Mouse (Mus musculus) retina, postnatal 1 day (tissue): Measurements from ENCODE around the gene Slit3.

ENCODE experiments used
- DNase-seq: peaks from one replicate; pipeline ENCODE4 v3.0.0-alpha.2; 2012

Slit3 gene

GRCm38 (mm10) chr11:35598732-35599131 lies 477.7 kb downstream of the Slit3 start:
- no peak for DNase-seq

DNA sequence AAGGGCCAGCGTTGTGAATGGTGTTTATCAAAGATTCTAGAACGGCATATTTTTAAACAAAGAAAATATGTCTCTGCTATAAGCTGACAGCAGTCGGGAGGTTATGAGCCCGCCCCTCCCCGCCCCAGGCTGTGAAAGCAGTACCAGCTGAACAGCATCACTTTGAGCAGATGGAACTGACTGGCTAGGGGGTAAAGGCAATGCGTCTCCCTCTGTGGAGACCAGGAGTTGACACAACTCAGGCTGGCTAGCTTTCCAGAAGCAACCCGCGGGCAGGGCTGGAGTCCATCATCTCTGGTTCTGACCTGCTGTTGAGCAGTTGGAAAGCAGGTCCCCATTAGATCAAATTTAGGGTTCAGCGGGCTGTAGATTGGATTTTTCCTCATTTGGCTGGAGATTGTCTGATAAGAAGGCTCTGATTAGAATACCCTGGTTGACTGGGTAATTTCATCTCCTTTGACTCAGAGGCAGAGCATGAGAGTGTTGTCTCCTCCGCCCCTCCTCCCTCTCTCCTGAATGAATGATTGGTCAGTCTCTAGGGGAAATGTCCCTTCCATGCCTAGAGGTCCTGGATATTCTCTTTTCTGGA lies 480.7 kb downstream of the Slit3 start:
- peak; percentile 67 for DNase-seq

- DNase-seq: no peak
These were observed 481.6 kb downstream of the Slit3 start for GRCm38 (mm10) chr11:35602586-35602985.

DNA sequence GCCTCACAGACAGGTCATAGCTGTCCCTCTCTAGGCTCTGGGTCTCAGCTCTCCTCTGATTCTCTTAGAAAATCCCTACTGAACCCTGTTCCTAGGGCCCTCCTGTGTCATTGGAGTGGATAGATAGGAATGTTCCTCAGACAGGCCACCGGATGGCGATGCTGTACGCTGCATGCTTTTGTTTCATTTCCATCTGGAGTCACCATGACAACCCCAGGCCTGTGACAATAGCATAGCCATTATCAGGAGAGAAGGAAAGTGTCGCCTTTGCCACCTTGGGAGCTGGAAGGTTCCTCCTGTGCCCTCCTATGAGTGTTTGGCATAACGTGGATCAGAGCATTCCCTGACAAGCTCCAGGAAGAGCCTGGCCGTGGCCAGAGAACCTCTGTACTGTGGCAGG lies 482.9 kb downstream of the Slit3 start:
- DNase-seq: peak; percentile 47

DNA sequence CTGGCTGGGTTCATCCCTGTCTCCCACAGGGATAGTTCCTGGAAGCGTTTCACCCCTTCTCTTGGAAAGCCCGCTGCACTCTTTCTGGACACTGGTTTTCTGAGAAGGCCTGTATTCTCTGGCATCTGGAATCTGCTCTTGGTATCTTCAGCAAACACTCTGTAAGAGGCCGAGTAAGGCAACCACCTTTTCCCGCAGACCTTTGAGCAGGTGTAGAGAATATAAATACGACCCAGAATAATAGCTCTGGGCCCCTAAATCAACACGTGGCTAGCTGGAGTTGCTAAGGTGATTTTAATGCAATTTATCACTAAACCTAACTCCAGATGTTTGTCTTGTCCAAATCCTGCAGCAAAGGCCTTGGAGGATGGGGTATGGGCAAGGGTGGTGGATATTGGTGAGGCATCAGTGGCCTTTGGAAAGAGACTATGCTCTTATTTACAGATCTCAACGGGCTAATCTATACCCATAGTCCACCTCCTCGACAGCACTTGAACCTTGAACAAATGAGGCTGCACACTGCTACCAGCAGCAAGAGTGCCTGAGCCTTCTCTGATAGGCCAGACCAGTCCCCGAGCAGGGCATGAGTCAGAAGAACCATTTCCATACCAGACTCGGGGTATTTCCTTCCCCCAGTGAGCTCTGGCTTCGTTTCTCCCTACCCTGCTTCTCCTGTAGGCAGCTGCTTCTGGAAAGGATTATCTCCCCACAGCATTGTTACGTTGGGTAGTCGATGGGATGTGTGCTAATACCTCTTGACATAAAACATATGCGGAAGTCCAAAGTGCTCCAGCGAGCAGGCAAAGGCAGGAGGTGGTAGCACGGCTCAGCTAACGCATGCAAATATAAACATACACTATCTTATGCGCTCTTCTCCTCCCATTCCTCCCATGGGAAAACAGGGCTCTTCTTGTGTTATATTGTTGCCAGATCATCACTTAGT lies 484.1 kb downstream of the Slit3 start:
- DNase-seq: peak; percentile 86

DNA sequence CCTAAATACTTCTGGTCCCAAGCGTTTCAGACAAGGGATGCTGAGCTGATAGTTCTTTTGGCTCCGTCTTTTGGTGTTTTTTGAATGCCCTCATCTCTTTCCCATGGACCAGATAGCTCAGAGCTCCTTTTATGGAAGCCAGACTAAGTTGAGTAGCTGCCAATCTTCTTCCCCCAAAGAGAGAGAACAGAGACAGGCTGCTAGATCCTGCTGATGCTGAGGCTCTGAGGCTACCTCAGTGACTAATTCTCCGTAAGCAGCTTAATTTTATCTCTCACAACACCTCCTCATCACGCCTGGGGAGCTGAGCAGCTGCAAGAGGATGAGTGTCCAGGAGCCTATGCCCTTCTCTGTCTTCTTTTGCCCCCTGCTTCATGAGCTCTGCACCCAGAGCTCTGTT lies 486.2 kb downstream of the Slit3 start:
- peak; percentile 57 for DNase-seq

- DNase-seq: no peak
These were observed 487.8 kb downstream of the Slit3 start for GRCm38 (mm10) chr11:35608794-35609193.

DNA sequence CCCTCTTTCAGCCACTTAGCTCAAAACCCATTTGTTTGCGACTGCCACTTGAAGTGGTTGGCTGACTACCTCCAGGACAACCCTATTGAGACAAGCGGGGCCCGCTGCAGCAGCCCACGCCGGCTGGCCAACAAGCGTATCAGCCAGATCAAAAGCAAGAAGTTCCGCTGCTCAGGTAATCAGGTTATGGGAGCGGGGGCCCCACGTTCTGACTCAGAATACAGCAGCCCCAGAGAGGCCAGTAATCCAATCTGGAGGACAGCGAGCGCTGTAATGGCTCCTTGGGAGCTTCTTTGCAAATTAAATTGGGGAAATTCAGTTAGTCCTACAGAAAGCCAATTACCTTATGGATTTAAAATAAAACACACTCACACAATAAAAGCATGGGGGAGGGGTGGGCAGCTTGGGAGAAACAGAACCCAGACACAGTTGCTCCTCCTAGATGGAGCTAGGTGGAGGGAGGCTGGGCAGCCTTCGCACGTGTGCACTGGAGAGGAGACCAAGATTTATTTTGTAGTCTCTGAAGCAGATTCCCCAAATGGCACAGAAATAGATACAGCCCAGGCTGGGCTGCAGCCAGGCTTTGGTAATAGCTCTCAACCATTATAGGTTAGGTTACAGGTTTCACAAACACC lies 491.4 kb downstream of the Slit3 start:
- DNase-seq: no peak

GRCm38 (mm10) chr11:35614530-35614929 lies 493.5 kb downstream of the Slit3 start:
- no peak for DNase-seq

GRCm38 (mm10) chr11:35619421-35619820 lies 498.4 kb downstream of the Slit3 start:
- no peak for DNase-seq

DNA sequence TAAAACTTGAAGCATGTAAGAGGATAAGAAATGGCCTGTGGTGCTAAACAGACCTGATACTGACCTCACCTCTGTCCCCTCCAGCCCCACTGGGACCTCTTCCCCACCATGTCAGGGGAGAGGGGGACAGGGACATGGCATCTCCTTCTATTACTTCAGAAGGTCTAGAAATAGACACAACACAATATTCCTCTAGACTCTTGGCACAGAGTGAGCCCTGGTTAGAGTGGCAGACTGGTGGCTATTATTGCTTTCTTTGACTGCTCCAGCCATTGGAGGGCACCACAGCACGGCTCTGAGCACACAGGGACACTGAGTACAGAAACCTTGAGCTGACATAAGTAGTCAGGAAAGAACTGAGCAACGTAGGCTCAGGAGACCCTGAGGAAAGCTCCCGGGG lies 501.7 kb downstream of the Slit3 start:
- DNase-seq: no peak

- DNase-seq: no peak
These were observed 503.7 kb downstream of the Slit3 start for GRCm38 (mm10) chr11:35624515-35625270.

DNA sequence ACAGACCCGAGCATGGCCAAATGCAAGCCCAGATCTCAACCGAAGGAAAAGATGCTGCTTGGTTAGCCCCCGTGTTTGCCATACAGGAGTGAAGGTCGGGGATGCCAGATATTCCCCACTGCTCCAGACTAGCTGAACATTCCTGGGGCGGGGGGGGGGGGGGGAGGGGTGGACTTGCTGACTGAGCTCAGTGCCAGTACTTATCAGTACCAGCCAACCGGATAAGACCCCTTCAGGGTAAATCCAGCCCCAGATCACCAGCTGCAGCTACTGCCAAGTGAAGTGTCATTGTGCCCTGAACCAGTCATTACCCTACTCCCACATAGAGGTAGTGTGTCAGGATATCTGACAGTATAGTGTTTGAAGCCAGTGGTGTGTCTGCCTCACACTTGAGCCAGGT lies 504.6 kb downstream of the Slit3 start:
- peak; percentile 62 for DNase-seq

DNA sequence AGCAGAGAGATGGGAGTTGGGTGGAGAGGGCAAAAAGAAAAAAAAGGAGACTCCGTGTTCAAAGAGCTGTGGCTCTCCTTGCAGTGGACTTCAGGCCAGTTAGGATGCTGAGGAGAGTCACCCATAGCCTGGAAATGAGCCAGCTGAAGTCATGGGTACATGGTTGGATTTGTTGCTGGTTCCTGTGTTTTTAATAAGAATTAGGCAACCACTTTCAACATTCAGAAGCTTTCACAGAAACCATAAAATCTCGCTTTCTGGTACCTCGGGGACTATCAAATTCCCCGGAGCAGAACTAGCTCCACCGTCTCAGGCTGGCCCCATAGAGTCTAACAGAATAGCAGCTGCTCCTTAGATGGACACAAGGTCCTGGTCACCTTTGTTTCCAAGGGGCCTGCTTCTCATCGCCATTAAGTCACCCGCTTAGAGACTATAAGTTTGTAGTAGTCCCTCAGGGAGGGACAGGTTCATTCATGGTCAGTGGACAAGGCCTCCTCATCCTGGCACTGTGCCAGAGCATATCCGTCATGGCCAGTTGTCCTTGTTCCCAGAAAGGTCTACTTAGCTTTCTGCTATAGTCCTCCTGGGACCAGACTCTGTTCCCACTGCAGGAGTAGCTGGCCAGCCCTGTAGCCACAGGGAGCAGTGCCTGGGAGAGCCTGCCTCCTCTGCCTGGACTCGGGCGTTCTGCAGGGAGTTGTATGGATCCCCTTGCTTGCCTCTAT lies 505.3 kb downstream of the Slit3 start:
- peak; percentile 57 for DNase-seq

- no peak for DNase-seq
These were observed 506.8 kb downstream of the Slit3 start for GRCm38 (mm10) chr11:35627815-35628214.

DNA sequence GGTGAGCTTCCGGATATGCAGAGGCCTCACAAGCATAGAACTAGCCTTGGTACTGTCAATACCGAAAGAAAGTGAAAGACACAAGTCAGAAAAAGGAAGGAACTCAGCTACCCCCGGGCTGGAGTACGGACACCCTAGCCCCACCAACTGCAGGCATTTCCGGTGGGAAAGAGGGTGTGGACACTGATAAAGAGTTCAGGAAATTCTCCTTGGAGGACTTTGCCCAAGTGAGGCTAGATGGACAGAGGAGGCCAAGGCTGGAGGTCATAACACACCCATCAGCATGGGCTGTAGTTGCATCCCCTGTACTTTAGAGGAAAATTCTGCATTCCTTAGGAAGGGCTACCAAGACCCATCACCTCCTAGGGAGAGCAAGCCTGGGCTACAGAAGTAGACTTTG lies 511.2 kb downstream of the Slit3 start:
- DNase-seq: no peak

DNA sequence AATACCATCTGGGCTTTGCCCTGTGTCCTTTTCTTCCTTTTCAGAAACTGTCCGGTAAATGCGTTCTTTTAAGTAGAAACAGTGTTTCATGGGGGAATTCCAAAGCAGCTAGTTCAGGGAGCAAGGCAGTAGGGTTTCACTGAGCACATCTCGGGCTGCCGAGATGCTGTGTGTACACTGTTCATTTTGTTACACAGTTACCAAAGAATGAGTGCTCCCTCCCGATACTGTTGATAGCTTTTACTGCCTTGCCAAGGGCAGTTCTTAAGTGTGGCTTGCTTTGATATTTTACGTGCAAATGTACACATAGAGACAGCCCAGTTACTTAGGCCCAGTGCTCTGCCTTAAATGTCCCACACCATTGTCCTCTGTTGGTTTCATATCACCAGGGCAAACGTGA lies 516.1 kb downstream of the Slit3 start:
- DNase-seq: no peak

- no peak for DNase-seq
These were observed 517.9 kb downstream of the Slit3 start for GRCm38 (mm10) chr11:35638862-35639384.

DNA sequence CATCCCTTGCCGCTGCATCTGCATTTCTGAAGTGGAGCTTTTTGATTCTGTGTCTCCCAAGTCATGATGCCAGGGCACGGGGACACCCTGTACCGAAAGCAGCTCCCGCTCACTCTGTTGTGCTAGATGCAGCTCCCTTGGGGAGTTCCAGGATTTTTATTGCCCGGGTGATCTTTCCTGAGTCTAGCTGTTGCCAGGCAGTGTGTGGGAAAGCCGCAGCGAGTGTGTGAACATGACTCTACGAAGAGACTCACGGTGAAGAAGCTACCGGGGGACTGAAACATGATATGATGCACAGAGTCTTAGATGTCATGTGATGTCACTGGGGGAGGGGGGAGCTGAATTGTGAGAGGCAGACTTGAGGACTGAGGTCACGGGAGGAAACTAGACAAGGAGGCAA lies 518.4 kb downstream of the Slit3 start:
- peak; percentile 46 for DNase-seq

- DNase-seq: no peak
These were observed 530.3 kb downstream of the Slit3 start for GRCm38 (mm10) chr11:35651286-35651685.

DNA sequence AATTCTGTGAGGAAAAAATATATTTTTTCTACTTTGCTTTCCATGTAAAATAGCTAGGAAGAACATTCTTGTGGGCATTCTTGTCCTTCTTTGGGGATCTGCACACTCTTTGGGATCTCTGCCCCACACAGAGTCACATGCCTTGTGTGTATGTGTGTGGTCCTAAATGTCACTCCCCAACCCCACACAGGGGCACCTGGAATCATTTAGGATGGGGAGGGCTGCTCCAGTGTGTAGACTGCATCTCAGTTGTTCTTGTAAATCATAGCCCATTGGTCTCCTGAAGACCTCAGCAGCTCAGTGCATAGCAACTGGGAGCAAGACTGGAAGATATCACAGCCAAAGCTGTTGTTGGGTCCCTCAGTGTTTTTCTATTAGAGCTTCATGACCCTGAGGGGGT lies 534.8 kb downstream of the Slit3 start:
- no peak for DNase-seq

DNA sequence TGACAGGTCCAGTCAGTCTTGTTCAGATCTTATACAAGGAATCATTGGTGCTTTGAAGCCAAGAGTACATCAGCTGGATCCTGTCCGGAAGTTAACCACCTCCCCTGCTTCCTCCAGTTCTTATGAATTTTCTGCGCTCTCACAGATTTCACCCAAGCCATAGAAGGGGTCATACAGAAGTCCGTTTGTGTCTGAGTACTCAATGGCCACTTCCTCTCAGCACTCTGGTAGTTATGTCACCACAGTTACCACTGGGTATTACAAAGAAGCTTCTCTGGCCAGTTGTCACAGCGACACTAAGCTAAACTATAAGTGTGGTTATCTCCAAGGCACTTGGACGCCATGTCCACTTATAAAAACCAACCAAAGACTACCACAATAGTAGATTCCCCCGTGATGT lies 536.6 kb downstream of the Slit3 start:
- no peak for DNase-seq
